Mouse (Mus musculus) stomach, embryonic 14.5 days (tissue): ENCODE data around the gene Gm13275. TPM values are rescaled to one million over a fixed set of nuclear protein-coding genes. Genes with fewer than 3 reads are reported as not detected.

Experiments
- polyA plus RNA-seq: library from polyadenylated mRNA; unstranded; fragments of >200 nt; fragmentation: Nextera tagmentation; extraction: Ambion mirVana; gene quantifications from 2 replicates; pipeline ENCODE4 v1.2.1, GENCODE M21; 2014

The Gm13275 gene
- polyA plus RNA-seq, 1 experiment from 2014 or later = not detected

Other genes starting within 250 kb of the Gm13275 start
- not detected in 2 replicates for gene Ifna15, start 236.2 kb upstream of the Gm13275 start, polyA plus RNA-seq
- not detected in 2 replicates for gene Ifna14, start 222.7 kb upstream of the Gm13275 start, polyA plus RNA-seq
- gene Ifna9, start 202.1 kb upstream of the Gm13275 start, polyA plus RNA-seq = not detected in 2 replicates
- not detected in 2 replicates for gene Ifna12, start 191.1 kb upstream of the Gm13275 start, polyA plus RNA-seq
- not detected in 2 replicates for gene C87499, start 160.1 kb upstream of the Gm13275 start, polyA plus RNA-seq
- not detected in 2 replicates for gene Ifna13, start 150.0 kb upstream of the Gm13275 start, polyA plus RNA-seq
- gene Ifna16, start 117.6 kb upstream of the Gm13275 start, polyA plus RNA-seq = not detected in 2 replicates
- gene Ifna2, start 110.6 kb upstream of the Gm13275 start, polyA plus RNA-seq = not detected in 2 replicates
- not detected in 2 replicates for gene Ifnab, start 103.1 kb upstream of the Gm13275 start, polyA plus RNA-seq
- gene Gm26566, start 72.7 kb upstream of the Gm13275 start, polyA plus RNA-seq = 0.64 and 1.7 TPM in 2 replicates
- 121 and 128 TPM in 2 replicates for gene Klhl9, start 72.0 kb upstream of the Gm13275 start, polyA plus RNA-seq
- gene Gm13271, start 39.6 kb upstream of the Gm13275 start, polyA plus RNA-seq = not detected in 2 replicates
- 0.24 TPM in 1 of 2 replicates, not detected in the other for gene Gm13283, start 34.4 kb upstream of the Gm13275 start, polyA plus RNA-seq
- gene Gm13290, start 20.7 kb upstream of the Gm13275 start, polyA plus RNA-seq = 0.26 and 0.43 TPM in 2 replicates
- not detected in 2 replicates for gene Gm13289, start 17.6 kb upstream of the Gm13275 start, polyA plus RNA-seq
- not detected in 2 replicates for gene Gm13272, start 14.6 kb upstream of the Gm13275 start, polyA plus RNA-seq
- not detected in 2 replicates for gene Ifnz, start 12.4 kb upstream of the Gm13275 start, polyA plus RNA-seq
- gene Gm13276, start 8.8 kb upstream of the Gm13275 start, polyA plus RNA-seq = not detected in 2 replicates
- gene Gm13277, start 5.9 kb upstream of the Gm13275 start, polyA plus RNA-seq = not detected in 2 replicates
- gene Gm13278, start 2.9 kb upstream of the Gm13275 start, polyA plus RNA-seq = not detected in 2 replicates
- gene Gm13279, start 2.9 kb downstream of the Gm13275 start, polyA plus RNA-seq = not detected in 2 replicates
- 1.00 and 1.5 TPM in 2 replicates for gene Gm13285, start 5.2 kb downstream of the Gm13275 start, polyA plus RNA-seq
- not detected in 2 replicates for gene Gm13287, start 8.8 kb downstream of the Gm13275 start, polyA plus RNA-seq
- gene Gm13288, start 11.0 kb downstream of the Gm13275 start, polyA plus RNA-seq = not detected in 2 replicates
- not detected in 2 replicates for gene Ifna7, start 21.7 kb downstream of the Gm13275 start, polyA plus RNA-seq
- gene Ifna11, start 25.5 kb downstream of the Gm13275 start, polyA plus RNA-seq = not detected in 2 replicates
- not detected in 2 replicates for gene Ifna6, start 32.9 kb downstream of the Gm13275 start, polyA plus RNA-seq
- gene Ifna5, start 41.0 kb downstream of the Gm13275 start, polyA plus RNA-seq = not detected in 2 replicates
- not detected in 2 replicates for gene Ifna4, start 47.4 kb downstream of the Gm13275 start, polyA plus RNA-seq
- gene Ifna1, start 55.6 kb downstream of the Gm13275 start, polyA plus RNA-seq = not detected in 2 replicates
- not detected in 2 replicates for gene Ifne, start 85.7 kb downstream of the Gm13275 start, polyA plus RNA-seq